Mouse (Mus musculus): ENCODE data around the gene Actr5.

- TF ChIP-seq CTCF (IDR thresholded peaks at IDR 0.05; ENCODE audit: borderline replicate concordance, insufficient read depth, low read length) (no peak), POLR2A (IDR thresholded peaks at IDR 0.05; ENCODE audit: low read depth, low read length) (no peak)
Measured at GRCm38 (mm10) chr2:158593371-158593770, 31.3 kb upstream of the Actr5 start.
